Mouse (Mus musculus) mature B cell (primary cell): ENCODE measurements around the gene Olfr1465.

Experiments used
- in situ Hi-C: fragments of 300-500 bp; cut with MboI; formaldehyde crosslinking; loops from 2 replicates; pipeline ENCODE4 v1.14.3; 2019

Gene Olfr1465

GRCm38 (mm10) chr19:13315441-13315840 lies at the start of gene Olfr1465:
TSS of gene Olfr1465 (minus strand) at chr19:13315541.
- in situ Hi-C loops, result no loop called here

- in situ Hi-C loops, result no loop called here
Observed at GRCm38 (mm10) chr19:13361936-13362335, 46.6 kb upstream of the Olfr1465 start, which contains the start of gene Olfr1467. TSS of gene Olfr1467 (plus strand) at chr19:13362236.

- in situ Hi-C loops, result no loop called here
Observed at GRCm38 (mm10) chr19:13338562-13338961, 23.2 kb upstream of the Olfr1465 start, which contains the start of gene Olfr1466. TSS of gene Olfr1466 (plus strand) at chr19:13338862.
